Mouse (Mus musculus): ENCODE data around the gene Tmem210. TPM values are rescaled to one million over a fixed set of nuclear protein-coding genes. Genes with fewer than 3 reads are reported as not detected.

The Tmem210 gene
- polyA plus RNA-seq, 1 experiment = not detected

Other genes starting within 250 kb of the Tmem210 start
- gene Nsmf, start 233.8 kb upstream of the Tmem210 start, polyA plus RNA-seq (2012; rRNA removed) = 87.4 and 114 TPM in 2 replicates
- gene Entpd8, start 207.8 kb upstream of the Tmem210 start, polyA plus RNA-seq (2012; rRNA removed) = 0.03 and 0.07 TPM in 2 replicates
- gene Noxa1, start 193.0 kb upstream of the Tmem210 start, polyA plus RNA-seq (2012; rRNA removed) = 0.13 and 0.18 TPM in 2 replicates
- gene Nrarp, start 107.4 kb upstream of the Tmem210 start, polyA plus RNA-seq (2012; rRNA removed) = 50.1 and 60.0 TPM in 2 replicates
- 22.6 and 25.3 TPM in 2 replicates for gene Tor4a, start 91.3 kb upstream of the Tmem210 start, polyA plus RNA-seq (2012; rRNA removed)
- gene Nelfb, start 76.7 kb upstream of the Tmem210 start, polyA plus RNA-seq (2012; rRNA removed) = 55.4 and 60.6 TPM in 2 replicates
- not detected in 2 replicates for gene Stpg3, start 73.5 kb upstream of the Tmem210 start, polyA plus RNA-seq (2012; rRNA removed)
- 0.08 and 0.10 TPM in 2 replicates for gene Fam166a, start 69.4 kb upstream of the Tmem210 start, polyA plus RNA-seq (2012; rRNA removed)
- gene Tubb4b, start 63.4 kb upstream of the Tmem210 start, polyA plus RNA-seq (2012; rRNA removed) = 510 and 610 TPM in 2 replicates
- gene Slc34a3, start 53.8 kb upstream of the Tmem210 start, polyA plus RNA-seq (2012; rRNA removed) = 0.03 TPM in 1 of 2 replicates, not detected in the other
- gene Rnf224, start 51.4 kb upstream of the Tmem210 start, polyA plus RNA-seq (2012; rRNA removed) = 0.13 and 0.19 TPM in 2 replicates
- 12.9 and 14.1 TPM in 2 replicates for gene Rnf208, start 45.9 kb upstream of the Tmem210 start, polyA plus RNA-seq (2012; rRNA removed)
- gene Cysrt1, start 45.7 kb upstream of the Tmem210 start, polyA plus RNA-seq (2012; rRNA removed) = 2.0 and 2.5 TPM in 2 replicates
- 21.0 and 23.8 TPM in 2 replicates for gene AL732309.1, start 41.3 kb upstream of the Tmem210 start, polyA plus RNA-seq (2012; rRNA removed)
- 30.7 and 34.2 TPM in 2 replicates for gene Tmem203, start 32.7 kb upstream of the Tmem210 start, polyA plus RNA-seq (2012; rRNA removed)
- 8.0 and 13.6 TPM in 2 replicates for gene Tprn, start 25.5 kb upstream of the Tmem210 start, polyA plus RNA-seq (2012; rRNA removed)
- gene Ssna1, start 15.7 kb upstream of the Tmem210 start, polyA plus RNA-seq (2012; rRNA removed) = 58.8 and 84.8 TPM in 2 replicates
- 84.5 and 88.3 TPM in 2 replicates for gene Anapc2, start 15.7 kb upstream of the Tmem210 start, polyA plus RNA-seq (2012; rRNA removed)
- 7.0 and 8.2 TPM in 2 replicates for gene Lrrc26, start 1.8 kb downstream of the Tmem210 start, polyA plus RNA-seq (2012; rRNA removed)
- gene Grin1, start 31.0 kb downstream of the Tmem210 start, polyA plus RNA-seq (2012; rRNA removed) = 1.1 TPM in 2 replicates
- gene Man1b1, start 44.2 kb downstream of the Tmem210 start, polyA plus RNA-seq (2012; rRNA removed) = 15.2 and 22.8 TPM in 2 replicates
- 36.0 and 37.3 TPM in 2 replicates for gene Dpp7, start 68.2 kb downstream of the Tmem210 start, polyA plus RNA-seq (2012; rRNA removed)
- gene Uap1l1, start 77.5 kb downstream of the Tmem210 start, polyA plus RNA-seq (2012; rRNA removed) = 36.8 and 38.3 TPM in 2 replicates
- gene Sapcd2, start 84.2 kb downstream of the Tmem210 start, polyA plus RNA-seq (2012; rRNA removed) = 1.6 and 2.5 TPM in 2 replicates
- 104 and 107 TPM in 2 replicates for gene Entpd2, start 107.7 kb downstream of the Tmem210 start, polyA plus RNA-seq (2012; rRNA removed)
- gene Npdc1, start 111.2 kb downstream of the Tmem210 start, polyA plus RNA-seq (2012; rRNA removed) = 103 and 126 TPM in 2 replicates
- 0.19 and 0.29 TPM in 2 replicates for gene Fut7, start 135.1 kb downstream of the Tmem210 start, polyA plus RNA-seq (2012; rRNA removed)
- 6.3 and 16.4 TPM in 2 replicates for gene Abca2, start 140.6 kb downstream of the Tmem210 start, polyA plus RNA-seq (2012; rRNA removed)
- 0.69 and 2.2 TPM in 2 replicates for gene Clic3, start 168.7 kb downstream of the Tmem210 start, polyA plus RNA-seq (2012; rRNA removed)
- gene Paxx, start 172.9 kb downstream of the Tmem210 start, polyA plus RNA-seq (2012; rRNA removed) = 50.8 and 61.1 TPM in 2 replicates
- gene Ptgds, start 181.9 kb downstream of the Tmem210 start, polyA plus RNA-seq (2012; rRNA removed) = 0.38 and 0.74 TPM in 2 replicates
- not detected in 2 replicates for gene Lcn12, start 205.8 kb downstream of the Tmem210 start, polyA plus RNA-seq (2012; rRNA removed)
- gene Fbxw5, start 212.6 kb downstream of the Tmem210 start, polyA plus RNA-seq (2012; rRNA removed) = 15.1 and 36.1 TPM in 2 replicates
- gene C8g, start 213.6 kb downstream of the Tmem210 start, polyA plus RNA-seq (2012; rRNA removed) = 2.3 and 2.4 TPM in 2 replicates

All from urinary bladder, adult 2 months (tissue).